Mouse (Mus musculus) kidney, postnatal 10 days (tissue): ENCODE data around the gene Vmn2r124.
"Not testable (repeated sequence)": the region's sequence is repeated elsewhere in the genome, so short reads cannot be mapped to it uniquely, and the experiment has no call there.

Experiments
- DNase-seq: peaks from one replicate; pipeline ENCODE4 v3.0.0; 2021; ENCODE audit warnings: mixed read lengths

Vmn2r124 gene

DNA sequence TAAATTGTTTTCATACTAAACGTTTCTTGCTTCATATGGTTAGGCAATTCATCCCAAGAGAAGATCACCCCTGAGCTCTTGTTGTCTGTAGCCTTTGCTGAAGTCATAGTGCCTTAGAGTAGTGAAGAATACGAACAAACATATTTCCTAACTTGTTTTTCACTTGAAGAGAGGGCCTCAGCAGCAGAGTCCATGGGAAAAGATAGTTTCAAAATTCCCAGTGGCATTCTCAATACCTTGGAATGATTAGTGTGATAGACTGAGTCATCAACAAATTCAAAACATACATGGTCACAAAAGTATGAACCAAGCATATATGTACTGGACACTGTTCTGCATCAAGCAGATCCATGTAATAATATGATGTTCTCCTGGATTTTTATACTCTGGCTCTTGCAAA is at the start of gene Vmn2r124:
Gene Vmn2r124, plus strand, starts transcription at position 301 of the 400 bp plus-strand sequence.
- no peak for DNase-seq

DNA sequence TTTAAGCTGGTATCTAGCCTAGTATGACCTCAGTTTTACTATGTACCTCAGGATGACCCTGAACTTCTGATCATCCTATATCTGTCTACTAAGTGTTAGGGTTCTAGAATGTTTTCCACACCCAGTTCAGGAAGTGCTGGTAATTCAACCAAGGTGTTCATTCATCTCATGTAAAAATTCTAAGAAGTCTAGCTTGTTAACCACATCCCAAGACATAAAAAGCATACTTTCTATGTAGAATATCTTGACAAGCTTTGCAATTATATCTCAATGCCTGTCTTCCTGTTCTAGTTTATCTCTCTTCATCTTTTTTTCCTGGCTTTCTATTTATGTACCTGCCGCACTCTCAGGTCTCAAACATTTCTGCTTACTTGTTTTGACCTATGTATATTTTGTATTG is 44.5 kb upstream of the Vmn2r124 start:
- DNase-seq = no peak

DNA sequence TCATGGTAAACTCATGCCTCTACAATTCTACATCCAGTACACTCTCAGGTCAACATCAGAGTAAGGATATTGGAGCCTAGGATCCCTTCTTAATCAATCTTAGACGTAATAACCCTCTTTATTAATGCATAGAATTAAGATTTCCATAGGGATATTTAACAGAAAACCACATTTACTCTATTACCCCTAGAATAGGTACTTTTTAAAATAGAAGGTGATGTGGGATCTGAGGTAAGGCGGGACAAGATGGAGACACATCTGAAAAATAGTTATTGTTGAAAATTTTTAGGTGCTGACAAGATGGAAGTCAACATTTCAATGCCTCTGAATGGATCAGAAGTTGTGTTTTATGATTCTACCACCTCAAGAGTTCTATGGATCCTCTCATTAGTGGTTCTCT is 27.8 kb upstream of the Vmn2r124 start, which contains the start of gene Fpr-rs4:
Gene Fpr-rs4, plus strand, starts transcription at position 301 of the 400 bp plus-strand sequence.
- no peak for DNase-seq

- not testable (repeated sequence) for DNase-seq
Observed at GRCm38 (mm10) chr17:18084716-18085115, 35.5 kb downstream of the Vmn2r124 start, which contains the start of gene Vmn2r91. Vmn2r91 (plus strand) TSS chr17:18085016.

- not testable (repeated sequence) for DNase-seq
Observed at GRCm38 (mm10) chr17:18095626-18096025, 46.4 kb downstream of the Vmn2r124 start.

GRCm38 (mm10) chr17:18102265-18102664 is 53.0 kb downstream of the Vmn2r124 start:
- not testable (repeated sequence) for DNase-seq
